Mouse (Mus musculus) urinary bladder, adult 18-20 months (tissue): Measurements from ENCODE around the gene Speer4f1.
"Not testable (repeated sequence)": the region's sequence is repeated elsewhere in the genome, so short reads cannot be mapped to it uniquely, and the experiment has no call there.

Experiments used
- DNase-seq, 2 experiments: peaks; one replicate each; pipeline ENCODE4 v3.0.0; 2022; ENCODE audit warnings: low spot score in 2 of 2, mixed read lengths in 2 of 2

The Speer4f1 gene

DNA sequence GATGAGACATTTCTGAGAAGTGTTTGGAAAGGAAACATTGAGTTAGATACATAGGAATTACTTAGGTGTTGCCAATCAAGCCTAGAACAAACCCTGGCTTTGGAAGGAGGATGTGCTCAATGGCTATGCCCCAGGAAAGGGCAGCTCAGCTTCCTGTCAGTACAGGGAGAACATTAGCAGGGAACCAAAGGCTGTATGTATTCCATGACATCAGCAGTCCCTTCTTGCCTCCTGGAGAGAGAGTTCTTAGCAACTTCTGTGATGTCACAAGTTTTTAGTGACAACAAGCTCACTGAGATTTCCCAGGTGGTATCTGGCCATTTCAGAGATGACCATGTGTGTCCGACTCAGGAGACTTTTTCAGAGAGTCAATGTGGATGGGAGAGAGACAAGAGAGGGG, at the start of gene Speer4f1:
Gene Speer4f1 (plus strand): TSS at position 301 of the 400 bp plus-strand sequence.
- DNase-seq = not testable (repeated sequence)

GRCm38 (mm10) chr5:17426930-17427329, 49.0 kb upstream of the Speer4f1 start:
- DNase-seq = no peak

GRCm38 (mm10) chr5:17434721-17435120, 41.2 kb upstream of the Speer4f1 start:
- DNase-seq = no peak

- DNase-seq = no peak
These were observed 39.7 kb upstream of the Speer4f1 start for GRCm38 (mm10) chr5:17436209-17436608.

DNA sequence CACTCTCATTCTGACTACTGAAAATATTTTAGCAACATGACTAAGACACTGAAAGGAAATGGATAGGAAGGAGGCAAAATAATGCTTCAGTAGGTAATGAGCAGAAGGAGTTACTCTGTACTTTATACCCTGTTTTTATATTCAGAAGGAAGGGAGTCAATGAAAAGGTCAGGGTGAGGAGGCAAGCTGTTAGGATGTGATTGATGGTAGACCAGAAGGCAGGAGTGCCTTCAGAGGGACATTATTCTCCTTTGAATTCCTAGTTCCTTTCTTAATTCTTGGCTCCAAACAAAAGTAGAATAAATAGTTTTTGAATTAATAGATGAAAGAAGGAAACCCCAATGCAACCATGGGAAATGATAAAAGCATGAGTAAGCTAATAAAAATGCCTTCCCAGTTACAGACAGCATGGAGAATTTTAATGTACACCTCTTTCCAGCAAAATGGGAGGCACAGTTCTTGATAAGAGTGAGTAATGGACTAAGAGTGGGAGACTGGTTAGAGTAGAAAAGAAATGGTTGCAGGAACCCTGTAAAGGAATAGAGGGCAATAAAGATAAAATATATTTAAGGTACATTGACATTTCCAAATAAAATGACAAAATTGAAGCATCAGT, 36.3 kb upstream of the Speer4f1 start:
- DNase-seq = no peak

GRCm38 (mm10) chr5:17454059-17454458, 21.8 kb upstream of the Speer4f1 start:
- no peak for DNase-seq

GRCm38 (mm10) chr5:17454952-17455586, 20.8 kb upstream of the Speer4f1 start:
- no peak for DNase-seq

GRCm38 (mm10) chr5:17456671-17457070, 19.2 kb upstream of the Speer4f1 start:
- no peak for DNase-seq

DNA sequence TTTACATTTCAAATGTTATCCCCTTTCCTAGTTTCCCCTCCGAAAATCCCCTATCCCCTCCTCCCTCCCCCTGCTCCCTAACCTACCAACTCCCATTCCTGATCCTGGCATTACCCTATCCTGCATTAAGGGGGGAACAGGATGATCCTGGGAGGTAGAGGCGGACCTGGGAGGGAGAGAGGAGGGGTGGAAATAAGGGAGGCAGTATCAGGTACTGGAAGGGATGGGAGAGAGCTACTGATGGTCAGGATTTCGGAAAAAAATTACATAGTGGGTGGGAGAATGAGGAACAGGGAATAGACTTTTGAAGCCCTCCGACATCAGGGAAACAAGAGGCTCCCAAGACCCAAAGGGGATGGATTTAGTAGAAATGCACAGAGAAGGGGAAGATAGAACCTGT, 7.8 kb upstream of the Speer4f1 start:
- DNase-seq = not testable (repeated sequence)

DNA sequence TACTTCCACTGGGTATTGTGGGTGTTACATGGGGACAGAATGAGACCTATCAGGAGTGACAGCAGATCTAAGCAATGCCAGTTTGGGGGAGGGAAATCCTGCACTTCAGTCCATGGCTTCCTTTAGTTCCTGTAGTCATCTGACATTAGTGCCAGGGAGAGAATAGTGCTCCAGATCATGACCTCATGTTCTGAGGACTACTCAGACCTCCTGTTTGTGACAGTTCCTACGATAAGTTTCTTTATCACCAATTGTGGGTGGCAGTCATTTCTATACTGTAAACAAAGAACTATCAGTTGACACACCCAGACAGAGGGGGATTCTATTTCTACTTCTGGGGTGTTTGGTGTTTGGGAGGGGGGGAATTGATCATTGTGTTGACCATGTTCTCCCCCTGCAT, 578 bp downstream of the Speer4f1 start:
- no peak for DNase-seq

- no peak for DNase-seq
These were observed 14.0 kb downstream of the Speer4f1 start for GRCm38 (mm10) chr5:17489894-17490293.

- DNase-seq = no peak
These were observed 19.7 kb downstream of the Speer4f1 start for GRCm38 (mm10) chr5:17495616-17496015.

DNA sequence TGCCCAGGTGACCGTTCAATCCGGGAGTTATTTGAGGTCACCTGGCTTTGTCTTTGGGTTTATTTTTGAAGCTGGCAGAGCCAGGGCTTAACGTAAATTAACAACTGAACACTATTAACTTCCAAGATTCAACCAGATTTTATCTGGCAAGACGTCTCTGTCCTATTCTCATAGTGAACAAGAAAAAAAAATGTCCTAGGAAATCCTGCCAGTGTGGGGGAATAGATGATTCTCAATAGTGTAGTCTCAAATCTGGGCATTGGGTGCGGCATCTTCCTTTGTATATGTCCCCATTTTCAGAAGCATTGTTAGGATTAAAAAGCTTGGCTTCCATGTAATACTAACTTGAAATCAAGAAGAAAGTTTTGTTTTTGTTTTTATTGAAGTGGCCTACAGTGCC, 20.8 kb downstream of the Speer4f1 start:
- no peak for DNase-seq

DNA sequence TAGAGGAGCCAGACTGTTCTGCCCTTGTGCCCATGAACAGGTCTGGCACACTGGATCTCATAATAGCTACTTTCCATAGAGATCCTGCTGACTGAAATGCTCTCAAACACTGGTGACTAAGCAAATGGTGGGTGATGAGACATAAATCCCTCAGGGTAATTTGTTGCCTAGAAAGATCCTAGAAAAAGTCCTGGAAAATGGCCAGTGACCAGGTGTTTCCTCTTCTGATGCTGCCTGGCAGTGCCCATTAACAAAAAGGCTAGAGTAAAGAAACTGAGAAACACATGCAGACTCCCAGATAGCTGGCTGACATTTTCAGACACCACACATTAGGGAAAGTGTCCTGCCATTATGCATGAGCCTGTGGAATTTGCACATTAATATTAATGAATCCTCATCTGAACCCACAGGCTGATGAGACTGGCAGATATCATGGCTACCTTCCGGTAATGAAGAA, 24.0 kb downstream of the Speer4f1 start:
- DNase-seq = no peak

- DNase-seq = no peak
These were observed 25.0 kb downstream of the Speer4f1 start for GRCm38 (mm10) chr5:17500866-17501265.

DNA sequence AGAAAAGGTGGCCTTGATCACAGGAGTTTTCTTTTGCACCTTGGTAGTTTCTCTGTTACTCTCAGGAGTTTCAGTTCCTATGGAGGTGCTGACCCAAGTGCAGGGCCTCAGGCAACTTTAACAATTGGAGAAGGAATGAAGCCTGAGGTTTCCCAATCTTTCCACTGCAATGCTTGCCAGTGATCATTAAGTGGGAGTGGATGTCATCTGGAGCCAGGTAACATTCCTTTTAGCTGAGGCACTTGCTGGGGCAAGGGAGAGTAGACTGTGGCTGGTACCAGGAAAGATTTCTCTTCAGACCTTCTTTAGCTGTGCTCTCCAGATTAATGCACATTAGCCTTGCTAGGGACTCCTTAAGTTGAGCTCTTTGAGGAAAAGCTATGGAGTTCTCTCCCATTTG, 29.6 kb downstream of the Speer4f1 start:
- DNase-seq = no peak

GRCm38 (mm10) chr5:17508038-17508437, 32.1 kb downstream of the Speer4f1 start:
- DNase-seq = no peak
